Mouse (Mus musculus): Measurements from ENCODE around the gene Fam213b. TPM values are rescaled to one million over a fixed set of nuclear protein-coding genes. Genes with fewer than 3 reads are reported as not detected.

Gene Fam213b
- polyA plus RNA-seq (2012; rRNA removed; ENCODE audit: low replicate concordance), result 58.6 and 168 TPM in 2 replicates

GRCm38 (mm10) chr4:154898506-154899446, at the start of gene Fam213b:
Gene Fam213b (minus strand): TSS chr4:154899135.

DNA sequence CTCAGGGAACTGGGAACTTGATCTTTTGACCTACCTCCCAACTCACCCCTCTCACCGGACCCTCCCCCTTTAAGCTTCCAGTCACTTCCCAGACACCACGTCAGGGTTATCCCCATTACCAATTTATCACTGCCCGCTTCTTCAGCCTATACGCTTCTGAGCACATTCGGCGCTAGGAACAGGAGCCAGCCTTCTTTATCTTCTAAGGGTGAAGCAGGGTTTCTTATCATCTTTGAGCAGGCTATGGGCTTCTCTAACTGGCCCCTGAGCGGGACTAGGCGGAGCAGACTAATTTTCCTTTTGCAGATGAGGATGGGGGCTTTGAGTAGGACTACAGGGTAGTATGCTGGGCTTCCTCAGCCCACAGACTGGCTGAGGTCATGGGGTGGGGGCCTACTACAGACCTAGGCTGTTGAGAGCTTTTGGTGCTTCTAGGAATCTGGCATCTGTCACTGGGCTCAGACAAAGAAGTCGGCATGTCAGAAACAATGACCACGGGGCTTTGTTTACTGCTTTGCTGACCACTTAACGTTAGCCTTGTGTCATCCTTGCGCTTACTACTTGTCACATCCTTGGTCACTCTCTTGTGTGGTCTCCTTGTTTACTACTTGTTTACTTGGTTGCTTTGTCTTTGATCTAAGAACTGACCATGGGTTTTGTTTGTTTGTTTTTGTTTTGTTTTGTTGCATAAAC, 29.6 kb upstream of the Fam213b start, which contains the start of gene Tnfrsf14:
TSS of gene Tnfrsf14 (minus strand) at position 169 of the 693 bp plus-strand sequence.

DNA sequence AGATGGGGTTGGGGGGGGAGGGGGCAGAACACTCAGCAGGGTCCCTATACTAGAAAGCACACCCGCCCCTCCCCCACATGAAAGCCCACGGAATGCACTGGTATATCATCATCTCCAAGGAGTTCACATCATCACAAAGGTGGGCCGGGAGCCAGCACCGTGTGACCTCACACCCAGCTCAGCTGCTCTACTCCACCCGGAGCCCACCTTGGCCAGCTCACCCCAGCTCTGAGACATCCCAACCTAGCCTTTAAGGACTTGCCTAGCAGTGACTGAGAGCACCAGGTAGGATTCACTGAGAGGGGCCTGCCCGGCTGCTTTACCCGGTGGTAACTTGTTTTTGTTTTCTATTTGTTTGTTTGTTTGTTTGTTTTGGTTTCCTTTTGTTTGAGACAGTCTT, 29.5 kb downstream of the Fam213b start, which contains the start of gene Mmel1:
TSS of gene Mmel1 (plus strand) at position 146 of the 400 bp plus-strand sequence.

Other genes with a start within 250 kb of the Fam213b start
- gene Actrt2, start 231.3 kb downstream of the Fam213b start, polyA plus RNA-seq (2012; rRNA removed; ENCODE audit: low replicate concordance), result not detected in 2 replicates
- 0.04 TPM in 2 replicates for gene Ttc34, start 61.7 kb downstream of the Fam213b start, polyA plus RNA-seq (2012; rRNA removed; ENCODE audit: low replicate concordance)
- gene Mmel1, start 29.6 kb downstream of the Fam213b start, polyA plus RNA-seq (2012; rRNA removed; ENCODE audit: low replicate concordance), result 0.07 and 0.45 TPM in 2 replicates
- gene Tnfrsf14, start 29.4 kb upstream of the Fam213b start, polyA plus RNA-seq (2012; rRNA removed; ENCODE audit: low replicate concordance), result 121 and 142 TPM in 2 replicates
- 0.47 TPM in 1 of 2 replicates, not detected in the other for gene Hes5, start 61.8 kb upstream of the Fam213b start, polyA plus RNA-seq (2012; rRNA removed; ENCODE audit: low replicate concordance)
- 18.8 and 24.3 TPM in 2 replicates for gene Pank4, start 65.0 kb upstream of the Fam213b start, polyA plus RNA-seq (2012; rRNA removed; ENCODE audit: low replicate concordance)
- gene Plch2, start 157.6 kb upstream of the Fam213b start, polyA plus RNA-seq (2012; rRNA removed; ENCODE audit: low replicate concordance), result 31.1 and 35.9 TPM in 2 replicates
- 15.9 and 18.7 TPM in 2 replicates for gene Pex10, start 167.9 kb upstream of the Fam213b start, polyA plus RNA-seq (2012; rRNA removed; ENCODE audit: low replicate concordance)
- 66.6 and 93.1 TPM in 2 replicates for gene Rer1, start 187.2 kb upstream of the Fam213b start, polyA plus RNA-seq (2012; rRNA removed; ENCODE audit: low replicate concordance)
- gene Morn1, start 187.4 kb upstream of the Fam213b start, polyA plus RNA-seq (2012; rRNA removed; ENCODE audit: low replicate concordance), result 4.0 and 4.9 TPM in 2 replicates